Mouse (Mus musculus) liver, embryonic 15.5 days (tissue): Measurements from ENCODE around the gene Olfr1231. TPM values are rescaled to one million over a fixed set of nuclear protein-coding genes. Genes with fewer than 3 reads are reported as not detected.

Source experiments
- ATAC-seq: fragments of 200-750 bp; cut with Nextera tagmentation; 2 replicates; pipeline ENCODE4 v1.8.0; 2017; ENCODE audit warnings: moderate number of reproducible peaks, mild to moderate bottlenecking, moderate library complexity; ENCODE audit not compliant: insufficient read depth
- H3K27ac ChIP-seq: fragments of 300-500 bp; sonication (generic); replicated peaks from 2 replicates; pipeline ENCODE4 v1.5.1; 2015; ENCODE audit warnings: mild to moderate bottlenecking, inconsistent platforms
- H3K27me3 ChIP-seq: fragments of 300-500 bp; sonication (generic); 2 replicates; pipeline ENCODE4 v1.6.1; 2015; ENCODE audit warnings: mild to moderate bottlenecking, inconsistent platforms
- H3K36me3 ChIP-seq: fragments of 300-500 bp; sonication (generic); replicated peaks from 2 replicates; pipeline ENCODE4 v1.6.1; 2015; ENCODE audit warnings: moderate library complexity, mild to moderate bottlenecking, inconsistent platforms
- H3K4me1 ChIP-seq: fragments of 300-500 bp; sonication (generic); replicated peaks from 2 replicates; pipeline ENCODE4 v1.6.1; 2015; ENCODE audit warnings: inconsistent platforms
- H3K4me2 ChIP-seq: fragments of 300-500 bp; sonication (generic); 2 replicates; pipeline ENCODE4 v1.6.1; 2015; ENCODE audit warnings: moderate library complexity, mild to moderate bottlenecking, inconsistent platforms
- H3K4me3 ChIP-seq: fragments of 300-500 bp; sonication (generic); replicated peaks from 2 replicates; pipeline ENCODE4 v1.5.1; 2015; ENCODE audit warnings: mild to moderate bottlenecking, inconsistent platforms
- H3K9ac ChIP-seq: fragments of 300-500 bp; sonication (generic); 2 replicates; pipeline ENCODE4 v1.6.1; 2015; ENCODE audit warnings: moderate library complexity, mild to moderate bottlenecking, inconsistent platforms
- H3K9me3 ChIP-seq: fragments of 300-500 bp; sonication (generic); replicated peaks from 2 replicates; pipeline ENCODE4 v1.6.1; 2016; ENCODE audit warnings: inconsistent platforms
- WGBS: fragments of 180-500 bp; shearing (Covaris S2); methylation state at CpG from one replicate; pipeline ENCODE4 v1.1.7; 2015; ENCODE audit warnings: mixed read lengths; ENCODE audit not compliant: insufficient replicate concordance; 5-methylcytosine and 5-hydroxymethylcytosine counted together
- polyA plus RNA-seq: library from polyadenylated mRNA; unstranded; fragments of >200 nt; fragmentation: Nextera tagmentation; extraction: Ambion mirVana; gene quantifications from 2 replicates; pipeline ENCODE4 v1.2.1, GENCODE M21; 2015

The Olfr1231 gene
- not detected in 2 replicates for polyA plus RNA-seq

- Histone ChIP-seq H3K9ac (no peak within 1 kb of the TSS), H3K27ac (no peak within 1 kb of the TSS), H3K4me1 (no peaks in the 10 kb centered on the region), H3K27me3 (no peaks in the 10 kb centered on the region), H3K4me2 (no peak within 1 kb of the TSS), H3K36me3 (no peaks in the 10 kb centered on the region), H3K4me3 (no peak within 1 kb of the TSS), H3K9me3 (no peaks in the 10 kb centered on the region)
- ATAC-seq = no peak
- WGBS = 45% methylated on average over 2 of the region's 2 CpGs
These were observed at the start of gene Olfr1231 for GRCm38 (mm10) chr2:89306974-89307373. Gene Olfr1231 (minus strand): TSS chr2:89307074.

DNA sequence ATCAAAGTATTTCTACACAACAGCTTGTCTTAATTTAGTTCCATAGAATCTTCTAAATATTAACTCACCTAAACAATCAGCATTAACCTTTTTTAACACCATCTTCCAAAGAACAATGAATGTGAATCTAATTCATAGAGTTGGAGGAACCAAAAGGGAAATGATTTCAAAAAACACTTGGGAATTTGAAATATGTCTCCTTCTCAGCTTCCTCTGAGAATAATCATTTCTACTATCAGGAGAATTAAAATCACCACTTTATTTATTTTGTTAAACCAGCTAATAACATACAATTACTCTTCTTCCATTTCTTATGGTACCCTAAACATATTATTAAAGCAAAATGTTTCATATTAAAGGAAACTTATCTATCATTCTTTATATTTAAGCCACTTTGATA lies 35.4 kb upstream of the Olfr1231 start, which contains the start of gene Olfr1233:
Gene Olfr1233 (minus strand): TSS at position 101 of the 400 bp plus-strand sequence.
- Histone ChIP-seq H3K36me3 (no peaks in the 10 kb centered on the region), H3K4me2 (no peak within 1 kb of the TSS), H3K4me3 (no peak within 1 kb of the TSS), H3K9me3 (no peaks in the 10 kb centered on the region), H3K27ac (no peak within 1 kb of the TSS), H3K9ac (no peak within 1 kb of the TSS), H3K4me1 (no peaks in the 10 kb centered on the region), H3K27me3 (no peaks in the 10 kb centered on the region)
- no peak for ATAC-seq

GRCm38 (mm10) chr2:89329575-89329974 lies 22.7 kb upstream of the Olfr1231 start, which contains the start of gene Olfr1232:
Gene Olfr1232 (minus strand): TSS chr2:89329675.
- Histone ChIP-seq H3K4me1 (no peaks in the 10 kb centered on the region), H3K27ac (no peak within 1 kb of the TSS), H3K4me2 (no peak within 1 kb of the TSS), H3K9ac (no peak within 1 kb of the TSS), H3K9me3 (no peaks in the 10 kb centered on the region), H3K4me3 (no peak within 1 kb of the TSS), H3K27me3 (no peaks in the 10 kb centered on the region), H3K36me3 (no peaks in the 10 kb centered on the region)
- ATAC-seq = no peak

GRCm38 (mm10) chr2:89297168-89297567 lies 9.7 kb downstream of the Olfr1231 start, which contains the start of gene Olfr1230:
Gene Olfr1230 (minus strand): TSS chr2:89297268.
- no peak within 1 kb of the TSS for H3K4me3 ChIP-seq
- no peak within 1 kb of the TSS for H3K27ac ChIP-seq
- no peaks in the 10 kb centered on the region for H3K4me1 ChIP-seq
- no peaks in the 10 kb centered on the region for H3K27me3 ChIP-seq
- ATAC-seq = no peak
- no peaks in the 10 kb centered on the region for H3K9me3 ChIP-seq
- H3K4me2 ChIP-seq = no peak within 1 kb of the TSS
- WGBS = 56% methylated on average over 1 of the region's 1 CpGs
- H3K36me3 ChIP-seq = no peaks in the 10 kb centered on the region
- no peak within 1 kb of the TSS for H3K9ac ChIP-seq

DNA sequence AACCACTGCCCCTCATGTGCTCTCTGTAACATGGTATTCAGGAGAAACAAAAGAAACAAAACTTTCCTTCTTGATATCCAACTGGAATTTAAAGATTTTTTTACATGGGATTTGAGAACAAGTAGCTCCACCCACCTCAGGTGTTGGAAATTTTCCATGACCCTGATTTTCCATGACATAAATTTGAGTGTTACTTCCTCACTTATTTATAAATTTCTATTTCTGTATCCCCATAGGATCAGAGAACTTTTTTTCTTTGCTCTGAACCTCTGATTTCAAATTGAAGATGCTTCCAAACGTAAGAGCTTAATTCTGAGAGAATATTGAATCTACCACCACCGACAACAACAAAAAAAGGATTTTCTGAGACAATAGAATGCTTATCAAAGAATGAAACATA lies 19.0 kb downstream of the Olfr1231 start, which contains the start of gene Olfr1229:
Gene Olfr1229 (minus strand): TSS at position 101 of the 400 bp plus-strand sequence.
- Histone ChIP-seq H3K4me3 (no peak within 1 kb of the TSS), H3K27me3 (no peaks in the 10 kb centered on the region), H3K9ac (no peak within 1 kb of the TSS), H3K4me2 (no peak within 1 kb of the TSS), H3K36me3 (no peaks in the 10 kb centered on the region), H3K9me3 (no peaks in the 10 kb centered on the region), H3K4me1 (no peaks in the 10 kb centered on the region), H3K27ac (no peak within 1 kb of the TSS)
- no peak for ATAC-seq
- 47% methylated on average over 2 of the region's 2 CpGs for WGBS

DNA sequence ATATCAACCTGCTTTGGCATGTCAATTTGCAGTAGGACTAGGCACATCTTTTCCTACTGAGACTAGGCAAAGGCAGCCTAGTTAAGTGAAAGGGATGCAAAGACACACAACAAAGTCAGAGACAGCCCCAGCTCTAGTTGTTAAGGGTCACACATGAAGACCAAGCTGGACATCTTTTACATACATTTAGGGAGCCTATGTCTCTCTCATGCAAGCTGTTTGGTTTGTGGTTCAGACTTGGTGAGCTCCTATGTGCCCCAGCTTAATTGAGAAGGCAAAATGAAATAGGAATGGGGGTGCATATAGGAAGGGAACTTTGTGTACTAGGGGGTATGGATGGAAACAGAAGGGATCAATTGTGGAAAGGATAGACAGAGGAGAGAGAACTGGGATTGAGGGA lies 52.9 kb downstream of the Olfr1231 start, which contains the start of gene Olfr1228:
Gene Olfr1228 (minus strand): TSS at position 101 of the 400 bp plus-strand sequence.
- no peak within 1 kb of the TSS for H3K9ac ChIP-seq
- H3K9me3 ChIP-seq = no peaks in the 10 kb centered on the region
- no peaks in the 10 kb centered on the region for H3K36me3 ChIP-seq
- H3K4me1 ChIP-seq = no peaks in the 10 kb centered on the region
- H3K4me3 ChIP-seq = no peak within 1 kb of the TSS
- no peak within 1 kb of the TSS for H3K27ac ChIP-seq
- H3K4me2 ChIP-seq = no peak within 1 kb of the TSS
- H3K27me3 ChIP-seq = no peaks in the 10 kb centered on the region
- ATAC-seq = no peak

Other genes starting within 250 kb of the Olfr1231 start
- gene Olfr1218, start 245.9 kb downstream of the Olfr1231 start, polyA plus RNA-seq = not detected in 2 replicates
- gene Olfr1219, start 223.6 kb downstream of the Olfr1231 start, polyA plus RNA-seq = not detected in 2 replicates
- gene Olfr1220, start 200.2 kb downstream of the Olfr1231 start, polyA plus RNA-seq = not detected in 2 replicates
- gene Olfr1221, start 189.8 kb downstream of the Olfr1231 start, polyA plus RNA-seq = not detected in 2 replicates
- not detected in 2 replicates for gene Olfr1222, start 174.0 kb downstream of the Olfr1231 start, polyA plus RNA-seq
- gene Olfr1223, start 155.5 kb downstream of the Olfr1231 start, polyA plus RNA-seq = not detected in 2 replicates
- gene Olfr1224-ps1, start 143.0 kb downstream of the Olfr1231 start, polyA plus RNA-seq = not detected in 2 replicates
- not detected in 2 replicates for gene Olfr1225, start 132.4 kb downstream of the Olfr1231 start, polyA plus RNA-seq
- gene Olfr1226, start 107.0 kb downstream of the Olfr1231 start, polyA plus RNA-seq = not detected in 2 replicates
- not detected in 2 replicates for gene Olfr1228, start 53.0 kb downstream of the Olfr1231 start, polyA plus RNA-seq
- not detected in 2 replicates for gene Olfr1229, start 19.1 kb downstream of the Olfr1231 start, polyA plus RNA-seq
- gene Olfr1230, start 9.8 kb downstream of the Olfr1231 start, polyA plus RNA-seq = not detected in 2 replicates
- not detected in 2 replicates for gene Olfr1232, start 22.6 kb upstream of the Olfr1231 start, polyA plus RNA-seq
- gene Olfr1233, start 35.3 kb upstream of the Olfr1231 start, polyA plus RNA-seq = not detected in 2 replicates
- not detected in 2 replicates for gene Olfr1234, start 57.8 kb upstream of the Olfr1231 start, polyA plus RNA-seq
- not detected in 2 replicates for gene Olfr1238, start 102.6 kb upstream of the Olfr1231 start, polyA plus RNA-seq
- not detected in 2 replicates for gene Olfr1239, start 113.3 kb upstream of the Olfr1231 start, polyA plus RNA-seq
- gene Olfr1240, start 135.9 kb upstream of the Olfr1231 start, polyA plus RNA-seq = not detected in 2 replicates
- not detected in 2 replicates for gene Olfr1241, start 180.1 kb upstream of the Olfr1231 start, polyA plus RNA-seq
- gene Olfr1242, start 191.3 kb upstream of the Olfr1231 start, polyA plus RNA-seq = not detected in 2 replicates
- not detected in 2 replicates for gene Olfr1243, start 224.4 kb upstream of the Olfr1231 start, polyA plus RNA-seq